Mouse (Mus musculus) spleen, adult 2 months (tissue): Measurements from ENCODE around the gene Fras1.

ENCODE experiments used
- CTCF ChIP-seq: fragments of 200-500 bp; IDR thresholded peaks from 2 replicates; pipeline ENCODE4 v1.5.1; 2011; ENCODE audit warnings: mild to moderate bottlenecking, inconsistent platforms; ENCODE audit not compliant: insufficient read depth, insufficient read length, insufficient replicate concordance; ENCODE audit errors: extremely low read depth
- POLR2A ChIP-seq: fragments of 200-500 bp; IDR thresholded peaks from 2 replicates; pipeline ENCODE4 v1.6.1; 2011; ENCODE audit warnings: low read depth, low read length, inconsistent platforms

GRCm38 (mm10) chr5:96515860-96516311, 142.1 kb downstream of the Fras1 start:
- no peak for TF ChIP-seq POLR2A
- no peak for TF ChIP-seq CTCF
